Mouse (Mus musculus) megakaryocyte-erythroid progenitor cell, adult 5-6 weeks (primary cell): Measurements from ENCODE around the gene Abca17. TPM values are rescaled to one million over a fixed set of nuclear protein-coding genes. Genes with fewer than 3 reads are reported as not detected.

ENCODE experiments used
- ATAC-seq: replicated peaks from 2 replicates; pipeline ENCODE4 v1.8.0; 2016; ENCODE audit warnings: mild to moderate bottlenecking, inconsistent platforms; ENCODE audit not compliant: severe bottlenecking, poor library complexity, low FRiP score, low TSS enrichment
- total RNA-seq, 2 experiments: library from RNA; stranded (forward) in 1 of 2; stranded (reverse) in 1 of 2; fragments of 200-1000, 215-1000 nt in 1 of 2; fragments of >200 nt in 1 of 2; fragmentation: Nextera tagmentation in 1 of 2; gene quantifications; 2 replicates each; pipeline ENCODE4 v1.2.3; 2014 to 2017

Gene Abca17
- total RNA-seq, 2 experiments from 2014 or later = not detected

DNA sequence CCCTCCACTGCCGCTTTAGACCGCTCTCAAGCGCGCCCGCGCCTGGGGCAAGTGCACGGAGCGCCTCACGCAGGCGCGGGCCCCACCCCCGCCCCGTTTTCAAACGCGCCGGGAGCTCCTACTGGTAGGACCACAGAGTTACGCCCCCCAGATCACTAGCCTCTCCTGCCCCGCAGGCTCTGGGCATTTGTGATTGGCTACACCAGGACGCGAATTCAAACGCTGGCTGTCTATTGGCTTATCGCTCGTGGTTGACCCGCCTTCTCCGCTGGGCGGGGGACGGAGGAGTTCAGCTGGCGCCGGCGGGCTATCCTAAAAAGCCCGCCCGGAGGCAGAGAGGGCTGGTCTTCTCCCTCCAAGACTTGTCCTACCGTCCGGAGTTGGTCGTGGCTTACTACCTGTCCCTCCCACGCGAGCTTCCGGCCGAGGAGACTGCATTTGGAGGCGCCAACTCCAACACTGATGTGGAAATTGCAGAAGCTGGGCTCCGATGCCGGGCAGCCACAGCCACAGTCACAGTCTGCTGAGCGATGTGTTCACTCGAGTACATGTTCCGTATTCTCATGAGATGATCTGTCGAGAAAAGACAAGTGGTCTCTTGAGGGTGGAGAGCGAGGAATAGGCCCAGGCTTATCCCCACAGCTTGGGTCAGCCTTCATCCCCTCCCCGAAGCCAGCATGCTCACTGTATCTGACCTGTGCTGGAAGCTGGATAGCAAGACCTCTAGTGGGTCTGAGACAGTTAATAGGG, 99.4 kb downstream of the Abca17 start, which contains the start of gene Ccnf:
TSS of gene Ccnf (minus strand) at position 165 of the 750 bp plus-strand sequence.
- peak; percentile 99 for ATAC-seq

DNA sequence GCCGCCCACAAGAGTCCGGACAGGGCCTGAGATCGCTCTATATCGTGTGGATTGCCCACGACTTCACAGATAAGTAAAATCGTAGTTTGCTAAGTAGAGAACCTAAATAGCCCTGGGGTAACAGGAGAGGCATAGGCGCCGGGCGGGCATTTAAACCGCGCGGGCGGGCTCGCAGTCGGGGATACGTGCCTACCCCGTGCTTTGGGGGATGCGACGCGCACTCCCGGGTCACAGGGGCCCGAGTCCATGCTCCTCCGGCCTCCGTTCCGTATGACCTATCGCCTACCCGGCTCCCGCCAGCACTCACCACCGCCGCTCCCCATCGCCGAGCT, 99.9 kb downstream of the Abca17 start:
- ATAC-seq = no peak

GRCm38 (mm10) chr17:24248641-24249040, 102.2 kb downstream of the Abca17 start:
- ATAC-seq = no peak

- ATAC-seq = no peak
Observed at GRCm38 (mm10) chr17:24244061-24244460, 106.8 kb downstream of the Abca17 start.

DNA sequence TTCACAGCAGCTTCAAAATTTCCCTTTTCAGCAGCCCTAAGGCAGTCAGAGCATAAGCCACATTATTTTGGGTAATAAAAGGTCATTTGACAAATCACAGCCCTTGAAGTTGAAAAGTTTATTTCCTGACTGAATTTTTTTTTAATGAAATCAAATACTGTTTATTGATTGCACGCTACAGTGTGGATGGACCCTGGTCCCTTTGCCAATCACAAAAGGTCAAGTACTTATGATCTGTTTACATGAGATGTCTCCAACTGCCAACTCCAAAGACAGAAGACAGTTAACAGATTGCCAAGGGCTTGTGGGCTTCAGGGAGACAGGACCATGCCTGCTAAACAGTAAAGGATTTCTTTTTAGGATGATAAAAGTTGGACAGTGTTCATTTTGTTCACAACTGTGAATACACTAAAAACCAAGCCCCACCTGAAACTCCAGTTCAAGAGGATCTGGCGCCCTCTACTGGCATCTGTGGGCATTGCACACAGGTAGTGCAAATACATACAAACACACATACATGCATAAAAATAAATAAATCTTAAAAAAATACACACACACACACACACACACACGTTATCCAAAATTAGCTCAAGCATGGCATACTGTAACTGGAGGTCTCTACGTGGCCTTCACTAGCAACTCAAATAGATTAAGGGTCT, 107.4 kb downstream of the Abca17 start:
- no peak for ATAC-seq

- no peak for ATAC-seq
Observed at GRCm38 (mm10) chr17:24236921-24237320, 113.9 kb downstream of the Abca17 start.

DNA sequence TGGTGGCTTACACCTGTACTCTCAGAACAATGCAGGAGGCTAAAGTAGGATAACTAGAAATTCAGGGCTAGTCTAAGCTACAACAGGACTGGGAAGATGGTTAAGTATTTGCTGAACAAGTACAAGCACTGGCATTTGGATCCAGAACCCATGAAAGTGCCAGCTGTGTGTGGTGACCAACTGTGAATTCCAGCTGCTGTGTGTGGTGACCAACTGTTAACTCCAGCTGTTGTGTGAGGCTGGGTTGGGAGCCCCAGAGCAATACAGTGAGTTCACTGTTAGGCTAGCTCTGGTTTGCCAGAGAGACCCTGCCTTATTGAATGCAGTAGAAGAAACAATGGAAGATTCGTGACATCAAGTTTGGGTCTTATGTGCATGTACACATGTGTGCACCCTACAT, 114.4 kb downstream of the Abca17 start:
- ATAC-seq = no peak

DNA sequence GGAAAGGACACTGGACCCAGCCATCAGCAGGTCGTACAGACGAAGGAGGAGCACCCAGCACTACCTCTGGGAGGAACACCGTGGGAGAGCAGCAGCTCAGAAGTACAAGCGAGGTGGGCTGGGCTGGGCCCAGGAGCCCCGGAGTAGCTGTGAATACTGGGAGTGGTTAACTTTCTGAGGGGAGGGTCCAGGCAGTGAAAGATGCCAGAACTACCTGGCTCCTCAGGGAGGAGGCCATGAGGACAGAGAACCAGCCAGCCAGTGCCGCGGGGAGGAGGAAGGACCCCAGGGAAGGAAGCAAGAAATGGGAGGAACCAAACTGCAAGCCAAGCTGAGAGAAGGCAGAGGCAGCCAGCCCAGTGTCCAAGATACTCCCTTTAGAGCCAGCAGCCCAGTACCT, 122.9 kb downstream of the Abca17 start:
- ATAC-seq = no peak

DNA sequence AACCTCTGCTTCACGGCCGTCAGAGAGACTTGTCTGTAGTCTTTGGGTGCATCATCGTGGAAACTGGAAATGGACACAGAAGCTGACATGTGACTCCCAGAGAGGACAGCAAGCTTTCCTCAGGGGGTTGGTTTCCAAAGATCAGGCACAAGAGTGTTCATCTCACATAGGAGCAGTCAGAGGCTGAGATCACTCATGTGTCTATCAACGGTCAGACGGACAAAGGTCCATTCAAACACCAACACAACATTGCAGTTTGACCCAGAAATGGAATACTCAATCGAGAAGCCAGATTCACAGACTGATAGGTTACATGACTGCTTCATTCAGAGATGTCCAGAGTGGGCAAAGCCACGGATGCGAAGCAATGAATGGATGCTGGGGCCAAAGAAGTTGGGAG, 124.1 kb downstream of the Abca17 start:
- no peak for ATAC-seq

- peak; percentile 95 for ATAC-seq
Observed at GRCm38 (mm10) chr17:24225851-24226250, 125.0 kb downstream of the Abca17 start.

- no peak for ATAC-seq
Observed at GRCm38 (mm10) chr17:24224741-24225140, 126.1 kb downstream of the Abca17 start.

DNA sequence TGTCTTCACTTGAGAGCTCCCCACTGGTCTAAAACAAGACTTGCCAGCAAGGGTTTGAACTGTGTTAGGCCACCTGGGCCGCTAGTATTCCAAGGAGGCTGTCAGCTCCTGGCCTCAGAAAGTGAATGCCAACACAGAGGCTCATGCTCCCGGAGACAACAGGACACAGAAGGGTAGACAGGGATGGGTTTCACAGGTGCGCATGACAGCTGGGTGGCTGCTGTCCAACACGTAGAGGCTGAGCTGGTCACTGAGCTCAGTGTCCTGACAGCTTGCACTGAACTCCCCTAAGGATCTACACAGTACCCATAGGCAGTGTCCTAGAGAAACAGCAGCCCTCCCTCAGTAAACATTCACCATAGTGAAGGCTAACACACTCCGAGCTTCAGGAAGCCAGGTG, 127.4 kb downstream of the Abca17 start:
- ATAC-seq = no peak

GRCm38 (mm10) chr17:24222653-24223052, 128.2 kb downstream of the Abca17 start:
- ATAC-seq = no peak

DNA sequence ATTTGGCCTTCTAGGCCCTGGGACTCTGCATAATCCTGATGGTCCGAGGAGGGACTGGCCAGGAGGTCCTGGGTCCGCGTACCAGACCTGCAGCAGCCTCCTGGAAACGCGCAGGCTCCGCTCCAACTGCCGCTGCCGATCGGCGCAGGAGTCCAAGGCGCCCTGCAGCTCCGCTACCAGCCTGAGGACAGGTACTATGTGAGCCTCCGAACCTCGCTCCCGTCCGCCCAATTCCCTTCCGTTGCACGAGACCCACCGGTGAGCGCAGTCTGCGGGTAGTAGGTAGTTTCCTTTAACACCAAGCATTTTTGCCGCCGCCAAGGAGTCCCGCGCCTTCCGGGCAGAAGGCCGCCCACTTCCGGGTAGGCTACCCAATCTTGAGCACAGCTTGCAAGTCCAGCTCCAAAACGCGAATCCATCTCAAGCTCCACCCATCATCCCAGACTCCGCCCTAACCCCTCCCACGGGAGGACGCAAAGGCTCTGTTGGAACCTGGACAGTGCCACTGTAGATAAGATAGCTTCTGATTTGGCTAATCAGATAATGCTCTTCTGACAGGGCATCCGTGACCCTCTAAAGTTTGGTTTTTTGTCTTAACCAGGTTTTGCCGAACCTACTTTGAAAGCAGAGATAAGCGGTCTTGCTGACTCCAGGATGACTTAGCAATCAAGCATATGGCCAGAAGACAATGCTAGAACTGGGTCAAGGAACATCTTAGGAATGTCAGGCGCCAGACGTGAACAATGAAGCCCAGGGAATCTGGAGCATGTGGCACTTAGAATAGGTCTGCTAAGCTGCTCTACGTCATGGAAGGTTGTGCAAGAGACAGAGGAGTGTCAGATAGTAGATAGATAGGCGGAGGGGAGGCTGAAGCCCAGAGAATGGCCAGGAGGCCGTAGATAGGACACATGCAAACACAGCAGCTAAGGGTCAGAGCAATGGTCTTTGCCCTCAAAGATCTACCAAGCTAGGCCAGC, 130.1 kb downstream of the Abca17 start, which contains the start of gene Tedc2:
TSS of gene Tedc2 (minus strand) at position 417 of the 977 bp plus-strand sequence.
- ATAC-seq = peak; percentile 92

DNA sequence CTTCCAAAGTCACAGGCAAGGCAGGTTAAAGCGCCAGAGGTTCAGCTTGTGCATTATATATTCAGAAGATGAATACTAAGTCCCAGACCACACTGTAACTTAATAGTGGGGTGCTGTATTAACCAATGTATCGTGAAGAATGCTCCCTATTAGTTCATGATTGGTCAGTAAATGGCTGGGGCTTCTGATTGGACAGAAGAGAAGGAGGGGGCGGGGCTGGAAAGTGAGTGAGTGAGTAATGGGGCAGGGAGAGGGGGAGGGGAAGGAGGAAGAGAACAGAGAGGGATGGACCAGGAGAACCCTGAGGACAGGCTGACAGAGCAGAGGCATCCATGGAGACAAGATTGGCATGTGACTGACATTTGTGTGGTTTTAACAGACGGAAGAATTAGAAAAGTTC, 134.0 kb downstream of the Abca17 start:
- ATAC-seq = no peak

Other genes with a start within 250 kb of the Abca17 start
- 47.0 and 48.0 TPM in 2 replicates for gene Pdpk1, start 200.1 kb downstream of the Abca17 start, total RNA-seq (2014; fragmentation: Nextera tagmentation)
- 34.4 and 37.7 TPM in 2 replicates for gene Pdpk1, start 200.1 kb downstream of the Abca17 start, total RNA-seq (2017)
- 50.8 and 51.8 TPM in 2 replicates for gene Amdhd2, start 187.3 kb downstream of the Abca17 start, total RNA-seq (2014; fragmentation: Nextera tagmentation)
- 13.1 and 19.8 TPM in 2 replicates for gene Amdhd2, start 187.3 kb downstream of the Abca17 start, total RNA-seq (2017)
- gene Atp6v0c, start 181.4 kb downstream of the Abca17 start, total RNA-seq (2014; fragmentation: Nextera tagmentation) = 222 and 224 TPM in 2 replicates
- gene Atp6v0c, start 181.4 kb downstream of the Abca17 start, total RNA-seq (2017) = 72.2 and 95.8 TPM in 2 replicates
- gene Tbc1d24, start 145.5 kb downstream of the Abca17 start, total RNA-seq (2014; fragmentation: Nextera tagmentation) = 32.2 and 45.2 TPM in 2 replicates
- 6.0 and 6.6 TPM in 2 replicates for gene Tbc1d24, start 145.5 kb downstream of the Abca17 start, total RNA-seq (2017)
- gene Ntn3, start 141.5 kb downstream of the Abca17 start, total RNA-seq (2014; fragmentation: Nextera tagmentation) = 0.92 TPM in 2 replicates
- 0.19 and 0.38 TPM in 2 replicates for gene Ntn3, start 141.5 kb downstream of the Abca17 start, total RNA-seq (2017)
- 19.8 and 31.0 TPM in 2 replicates for gene Tedc2, start 130.2 kb downstream of the Abca17 start, total RNA-seq (2014; fragmentation: Nextera tagmentation)
- gene Tedc2, start 130.2 kb downstream of the Abca17 start, total RNA-seq (2017) = 16.8 and 18.0 TPM in 2 replicates
- gene Ccnf, start 99.6 kb downstream of the Abca17 start, total RNA-seq (2014; fragmentation: Nextera tagmentation) = 34.7 and 40.9 TPM in 2 replicates
- gene Ccnf, start 99.6 kb downstream of the Abca17 start, total RNA-seq (2017) = 17.5 and 24.4 TPM in 2 replicates
- gene Abca3, start 882 bp upstream of the Abca17 start, total RNA-seq (2014; fragmentation: Nextera tagmentation) = 103 and 105 TPM in 2 replicates
- gene Abca3, start 882 bp upstream of the Abca17 start, total RNA-seq (2017) = 30.3 and 39.6 TPM in 2 replicates
- 325 and 334 TPM in 2 replicates for gene Rnps1, start 63.5 kb upstream of the Abca17 start, total RNA-seq (2014; fragmentation: Nextera tagmentation)
- gene Rnps1, start 63.5 kb upstream of the Abca17 start, total RNA-seq (2017) = 263 and 290 TPM in 2 replicates
- gene Eci1, start 75.6 kb upstream of the Abca17 start, total RNA-seq (2014; fragmentation: Nextera tagmentation) = 79.7 and 88.7 TPM in 2 replicates
- gene Eci1, start 75.6 kb upstream of the Abca17 start, total RNA-seq (2017) = 33.3 and 37.6 TPM in 2 replicates
- 1.2 and 5.0 TPM in 2 replicates for gene Dnase1l2, start 92.0 kb upstream of the Abca17 start, total RNA-seq (2014; fragmentation: Nextera tagmentation)
- 0.34 and 2.9 TPM in 2 replicates for gene Dnase1l2, start 92.0 kb upstream of the Abca17 start, total RNA-seq (2017)
- gene E4f1, start 119.2 kb upstream of the Abca17 start, total RNA-seq (2014; fragmentation: Nextera tagmentation) = 47.7 and 60.9 TPM in 2 replicates
- gene E4f1, start 119.2 kb upstream of the Abca17 start, total RNA-seq (2017) = 10.5 and 20.8 TPM in 2 replicates
- gene Pgp, start 119.3 kb upstream of the Abca17 start, total RNA-seq (2014; fragmentation: Nextera tagmentation) = 32.8 and 43.6 TPM in 2 replicates
- gene Pgp, start 119.3 kb upstream of the Abca17 start, total RNA-seq (2017) = 21.9 and 23.4 TPM in 2 replicates
- gene Bricd5, start 122.8 kb upstream of the Abca17 start, total RNA-seq (2014; fragmentation: Nextera tagmentation) = not detected in 2 replicates
- 0.80 TPM in 1 of 2 replicates, not detected in the other for gene Bricd5, start 122.8 kb upstream of the Abca17 start, total RNA-seq (2017)
- 35.8 and 38.7 TPM in 2 replicates for gene Mlst8, start 128.0 kb upstream of the Abca17 start, total RNA-seq (2014; fragmentation: Nextera tagmentation)
- 17.2 and 36.1 TPM in 2 replicates for gene Mlst8, start 128.0 kb upstream of the Abca17 start, total RNA-seq (2017)
- gene Caskin1, start 137.5 kb upstream of the Abca17 start, total RNA-seq (2014; fragmentation: Nextera tagmentation) = not detected in 2 replicates
- not detected in 2 replicates for gene Caskin1, start 137.5 kb upstream of the Abca17 start, total RNA-seq (2017)
- 111 and 143 TPM in 2 replicates for gene Traf7, start 176.9 kb upstream of the Abca17 start, total RNA-seq (2014; fragmentation: Nextera tagmentation)
- 66.3 and 84.8 TPM in 2 replicates for gene Traf7, start 176.9 kb upstream of the Abca17 start, total RNA-seq (2017)
- not detected in 2 replicates for gene Rab26, start 183.1 kb upstream of the Abca17 start, total RNA-seq (2014; fragmentation: Nextera tagmentation)
- gene Rab26, start 183.1 kb upstream of the Abca17 start, total RNA-seq (2017) = 1.3 TPM in 1 of 2 replicates, not detected in the other
- gene Pkd1, start 198.8 kb upstream of the Abca17 start, total RNA-seq (2014; fragmentation: Nextera tagmentation) = 17.2 and 20.5 TPM in 2 replicates
- gene Pkd1, start 198.8 kb upstream of the Abca17 start, total RNA-seq (2017) = 4.6 and 5.4 TPM in 2 replicates